Mouse (Mus musculus) olfactory bulb, adult 2 months (tissue): Measurements from ENCODE around the gene Zfp414. TPM values are rescaled to one million over a fixed set of nuclear protein-coding genes. Genes with fewer than 3 reads are reported as not detected.

Source experiments
- H3K27ac ChIP-seq: fragments of 200-500 bp; 2 replicates; pipeline ENCODE4 v1.5.1; 2012; ENCODE audit warnings: low read depth, low read length; ENCODE audit not compliant: insufficient read depth
- H3K4me1 ChIP-seq: fragments of 200-500 bp; 2 replicates; pipeline ENCODE4 v1.6.1; 2012; ENCODE audit warnings: low read length; ENCODE audit not compliant: control insufficient read depth, insufficient read depth
- H3K4me3 ChIP-seq: fragments of 200-500 bp; 2 replicates; pipeline ENCODE4 v1.5.1; 2012; ENCODE audit warnings: mild to moderate bottlenecking, low read depth, low read length, moderate library complexity; ENCODE audit not compliant: insufficient read depth
- CTCF ChIP-seq: fragments of 200-500 bp; IDR thresholded peaks from 2 replicates; pipeline ENCODE4 v1.5.1; 2012; ENCODE audit warnings: low read depth, mild to moderate bottlenecking, low read length, moderate library complexity; ENCODE audit not compliant: insufficient read depth
- POLR2A ChIP-seq: fragments of 200-500 bp; IDR thresholded peaks from 2 replicates; pipeline ENCODE4 v1.6.1; 2012; ENCODE audit warnings: mild to moderate bottlenecking, low read depth, low read length, moderate library complexity; ENCODE audit not compliant: insufficient read depth
- WGBS: fragments of 180-500 bp; shearing (Covaris S2); methylation state at CpG from one replicate; pipeline ENCODE4 v1.1.7; 2018; 5-methylcytosine and 5-hydroxymethylcytosine counted together
- polyA plus RNA-seq: library from polyadenylated mRNA; stranded (reverse); fragments of >200 nt; gene quantifications from 2 replicates; pipeline ENCODE4 v1.2.4, GENCODE M21; 2012; ENCODE audit warnings: low replicate concordance; ENCODE audit not compliant: missing spikeins, insufficient read depth, insufficient read length

Gene Zfp414
- polyA plus RNA-seq, 1 experiment = not detected

DNA sequence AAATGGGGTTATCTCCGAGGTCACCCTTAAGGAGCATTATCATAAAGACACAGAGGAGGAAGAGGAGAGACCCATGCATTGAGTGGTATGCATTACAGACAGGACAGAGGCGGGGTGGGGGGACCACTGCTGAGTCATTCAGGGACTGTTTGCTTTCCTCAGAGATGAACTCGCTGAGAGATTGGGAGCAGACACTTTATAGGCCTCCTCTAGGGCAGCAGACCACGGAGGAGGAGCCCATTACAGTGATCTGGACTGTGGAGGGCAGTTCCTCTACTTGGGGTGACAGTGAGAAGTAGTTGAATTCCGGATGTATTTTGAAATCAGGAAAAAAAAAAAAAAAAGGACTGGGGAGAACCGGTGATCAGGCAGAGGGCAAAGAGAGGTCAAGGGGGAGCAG lies 10.9 kb downstream of the Zfp414 start:
- H3K27ac ChIP-seq = no peak overlapping the region
- no peaks in the 10 kb centered on the region; the same call in 1 of the 2 replicates for H3K4me1 ChIP-seq
- no peak overlapping the region for H3K4me3 ChIP-seq
- no peak for TF ChIP-seq CTCF
- TF ChIP-seq POLR2A = no peak
- WGBS = 75% methylated on average over 6 of the region's 6 CpGs

DNA sequence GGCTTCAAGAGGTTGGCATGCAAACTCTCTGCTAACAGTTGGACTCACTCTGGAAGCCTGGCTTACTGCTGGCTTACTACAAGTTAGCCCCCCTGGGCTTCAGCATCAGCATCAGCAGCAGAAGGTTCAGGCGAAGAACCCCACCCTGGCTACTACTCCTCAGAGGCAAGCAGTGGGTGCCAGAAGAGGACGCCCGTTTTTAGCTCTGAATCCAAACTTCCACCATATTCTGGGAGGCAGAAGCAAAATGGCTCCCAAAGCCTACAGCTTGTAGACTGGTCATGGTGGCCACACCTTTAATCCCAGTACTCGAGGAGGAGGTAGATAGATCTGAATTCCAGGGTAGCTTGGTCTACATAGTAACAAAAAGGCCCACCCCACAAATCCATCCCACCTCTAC lies 15.2 kb downstream of the Zfp414 start:
- Histone ChIP-seq H3K4me1 (no peaks in the 10 kb centered on the region; the same call in 1 of the 2 replicates), H3K27ac (no peak overlapping the region), H3K4me3 (no peak overlapping the region)
- TF ChIP-seq CTCF (no peak), POLR2A (no peak)
- WGBS = 94% methylated on average over 4 of the region's 4 CpGs

DNA sequence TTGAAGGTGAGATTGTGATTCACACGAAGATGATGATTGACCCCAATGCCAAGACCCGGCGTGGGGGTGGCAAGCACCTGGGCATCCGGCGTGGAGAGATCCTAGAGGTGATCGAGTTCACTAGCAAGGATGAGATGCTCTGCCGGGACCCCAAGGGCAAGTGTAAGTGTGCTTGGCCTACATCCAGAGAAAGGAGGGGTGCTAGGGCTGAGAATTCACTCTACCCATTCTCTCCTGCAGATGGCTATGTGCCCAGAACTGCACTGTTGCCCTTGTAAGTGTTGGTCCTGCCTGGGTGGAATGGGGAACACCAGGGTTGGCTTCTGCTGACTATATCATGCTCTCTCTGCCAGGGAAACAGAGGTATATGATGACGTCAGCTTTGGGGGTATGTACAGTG lies 16.2 kb downstream of the Zfp414 start:
- TF ChIP-seq CTCF = no peak
- no peak for TF ChIP-seq POLR2A
- 81% methylated on average over 8 of the region's 8 CpGs for WGBS
- H3K4me1 ChIP-seq = no peaks in the 10 kb centered on the region; the same call in 1 of the 2 replicates
- no peak overlapping the region for H3K4me3 ChIP-seq
- no peak overlapping the region for H3K27ac ChIP-seq

DNA sequence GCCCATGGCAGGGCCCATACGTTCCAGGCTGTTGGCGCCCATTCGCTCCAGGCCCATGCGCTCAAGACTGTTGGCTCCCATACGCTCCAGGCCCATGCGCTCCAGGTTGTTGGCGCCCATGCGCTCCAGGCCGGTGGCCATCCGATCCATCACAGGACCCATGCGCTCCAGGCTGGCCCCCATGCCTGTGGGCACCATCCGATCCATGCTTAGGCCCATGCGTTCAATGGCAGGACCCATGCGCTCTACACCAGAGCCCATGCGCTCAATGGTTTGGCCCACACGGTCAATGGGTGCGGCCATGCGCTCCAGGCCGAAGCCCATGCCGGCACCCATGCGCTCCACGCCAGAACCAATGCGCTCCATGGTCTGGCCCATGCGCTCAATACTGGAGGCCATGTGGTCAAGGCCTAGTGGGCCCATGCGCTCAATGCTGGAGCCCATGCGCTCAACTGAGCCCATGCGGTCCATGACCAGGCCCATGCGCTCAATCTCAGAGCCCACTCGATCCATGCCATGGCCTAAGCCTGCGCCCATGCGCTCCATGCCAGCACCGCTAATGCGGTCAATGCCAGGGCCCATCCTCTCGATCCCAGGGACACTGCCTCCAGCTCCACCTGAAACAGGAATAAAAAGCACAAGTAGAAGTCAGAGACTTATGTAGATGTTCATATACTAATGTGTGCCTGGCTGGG lies 21.0 kb downstream of the Zfp414 start:
- Histone ChIP-seq H3K27ac (no peak overlapping the region), H3K4me1 (no peaks in the 10 kb centered on the region), H3K4me3 (no peak overlapping the region)
- TF ChIP-seq POLR2A (no peak), CTCF (no peak)
- 97% methylated on average over 34 of the region's 34 CpGs for WGBS

DNA sequence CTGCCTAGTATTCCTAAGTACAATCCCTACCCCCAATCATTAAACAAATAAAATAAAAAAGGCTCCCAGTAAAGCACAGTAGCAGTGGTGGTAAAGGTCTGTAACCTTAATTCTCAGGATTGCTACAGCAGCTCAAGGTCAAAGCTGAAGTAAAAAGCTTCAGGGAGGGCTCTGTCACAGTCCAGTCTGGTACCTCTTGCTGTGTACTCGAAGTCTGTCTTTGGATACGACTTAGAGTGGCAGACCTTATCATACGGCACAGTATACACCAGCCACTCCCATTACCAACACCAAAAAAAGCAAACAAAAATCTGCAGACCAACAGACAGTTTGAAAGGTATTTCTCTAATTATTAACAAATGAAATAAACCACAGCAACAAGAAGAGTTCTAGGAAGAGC lies 37.9 kb downstream of the Zfp414 start:
- TF ChIP-seq CTCF (no peak), POLR2A (no peak)
- Histone ChIP-seq H3K27ac (no peak overlapping the region), H3K4me1 (no peaks in the 10 kb centered on the region), H3K4me3 (no peak overlapping the region)
- WGBS = 81% methylated on average over 3 of the region's 3 CpGs

DNA sequence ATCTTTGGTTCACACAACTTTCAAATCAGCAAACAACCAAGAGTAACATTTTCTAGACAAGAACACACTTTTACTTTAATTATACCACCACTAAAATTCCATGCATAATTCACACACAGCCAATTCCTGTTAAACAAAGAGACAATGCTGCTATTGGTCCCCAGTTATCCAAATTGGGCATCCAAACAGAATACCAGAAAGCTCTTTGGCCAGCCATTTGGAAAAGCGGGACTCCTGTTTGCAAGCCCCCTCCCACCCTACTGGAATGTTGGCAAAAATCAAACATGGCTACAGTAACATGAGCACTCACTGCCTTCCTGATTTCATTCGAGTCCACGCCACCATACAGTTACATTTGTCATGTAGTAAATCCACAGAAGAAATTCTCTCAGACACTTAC lies 40.8 kb downstream of the Zfp414 start:
- TF ChIP-seq POLR2A (no peak), CTCF (no peak)
- no peak overlapping the region for H3K27ac ChIP-seq
- H3K4me1 ChIP-seq = no peaks in the 10 kb centered on the region
- H3K4me3 ChIP-seq = no peak overlapping the region
- 42% methylated on average over 3 of the region's 3 CpGs for WGBS

DNA sequence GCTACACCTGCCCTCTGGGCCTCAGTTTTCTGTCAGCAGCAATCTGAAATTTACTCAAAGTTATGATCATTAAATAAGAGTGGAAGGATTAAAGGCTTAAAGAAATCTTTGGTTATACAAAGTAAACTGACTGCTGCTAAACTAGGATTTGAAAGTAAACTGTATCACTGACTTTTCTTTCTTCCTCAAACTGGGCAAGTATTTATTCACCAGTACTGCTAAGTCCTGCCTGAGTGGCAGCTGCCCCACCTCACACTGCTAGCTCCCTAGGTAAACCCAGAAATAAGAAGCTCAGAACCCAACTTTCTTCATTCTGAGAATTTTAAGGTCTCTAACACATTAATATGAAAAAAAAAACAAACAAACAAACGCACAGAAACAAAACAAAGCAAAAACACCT lies 44.9 kb downstream of the Zfp414 start:
- 53% methylated on average over 1 of the region's 1 CpGs for WGBS
- Histone ChIP-seq H3K27ac (no peak overlapping the region), H3K4me3 (no peak overlapping the region), H3K4me1 (no peaks in the 10 kb centered on the region)
- no peak for TF ChIP-seq CTCF
- no peak for TF ChIP-seq POLR2A

DNA sequence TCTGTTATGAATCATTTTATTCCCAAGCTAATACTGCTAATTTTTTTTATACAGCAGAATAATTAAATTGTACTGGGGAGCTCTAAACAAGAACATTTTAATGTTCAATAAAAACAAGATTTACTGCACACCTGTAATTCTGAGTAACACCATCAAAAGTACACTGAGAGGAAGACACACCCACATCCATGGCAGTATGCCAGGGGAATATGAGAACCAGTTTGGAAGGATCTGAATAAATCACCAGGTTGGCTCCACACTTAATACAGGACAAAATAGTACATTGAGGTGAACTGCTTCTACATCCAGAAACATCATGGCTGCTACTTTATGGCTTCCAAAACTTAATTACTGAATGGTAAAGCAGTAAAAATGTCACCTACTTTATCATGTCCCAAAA lies 46.6 kb downstream of the Zfp414 start:
- Histone ChIP-seq H3K4me1 (no peaks in the 10 kb centered on the region), H3K4me3 (no peak overlapping the region), H3K27ac (no peak overlapping the region)
- TF ChIP-seq POLR2A (no peak), CTCF (no peak)

DNA sequence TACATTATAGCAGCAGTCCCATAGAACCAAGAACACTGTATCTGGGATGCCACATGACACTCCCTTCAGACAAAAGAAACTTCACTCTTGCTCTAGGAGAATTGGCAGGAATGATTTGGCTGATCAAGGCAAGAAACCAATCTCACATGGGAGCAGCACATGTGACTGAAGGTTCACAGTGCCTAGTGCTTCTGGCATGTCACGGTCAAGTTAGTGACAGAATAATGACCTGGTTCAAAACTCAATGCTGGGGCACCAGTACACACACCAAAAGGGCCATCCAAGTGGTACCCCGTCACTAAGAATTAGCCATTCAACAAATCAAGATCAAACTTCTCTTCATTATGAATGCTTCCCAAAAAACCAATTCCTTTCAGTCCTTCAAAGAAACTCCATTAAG lies 47.2 kb downstream of the Zfp414 start:
- TF ChIP-seq POLR2A (no peak), CTCF (no peak)
- H3K4me3 ChIP-seq = no peak overlapping the region
- WGBS = 50% methylated on average over 2 of the region's 2 CpGs
- H3K27ac ChIP-seq = no peak overlapping the region
- H3K4me1 ChIP-seq = no peaks in the 10 kb centered on the region

DNA sequence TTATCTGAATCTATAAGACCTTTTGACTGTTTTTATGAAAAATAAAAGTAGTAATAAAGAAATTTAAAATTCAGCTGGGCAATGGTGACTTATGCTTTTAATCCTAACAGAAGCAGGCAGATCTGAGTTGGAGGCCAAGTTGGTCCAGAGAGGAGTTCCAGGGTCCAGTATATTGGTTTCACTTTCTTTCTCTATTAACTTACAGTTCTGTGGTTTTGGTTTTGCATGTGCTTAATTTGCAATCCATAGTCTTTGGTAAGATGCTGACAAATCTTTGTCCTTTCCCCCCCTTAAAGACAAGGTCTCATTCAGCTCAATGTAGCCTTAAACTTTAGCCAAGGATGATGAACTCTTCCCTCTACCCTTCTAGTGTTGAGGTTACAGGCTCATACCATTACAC lies 49.9 kb downstream of the Zfp414 start:
- Histone ChIP-seq H3K4me3 (no peak overlapping the region), H3K27ac (no peak overlapping the region), H3K4me1 (no peaks in the 10 kb centered on the region)
- TF ChIP-seq POLR2A (no peak), CTCF (no peak)

Other genes starting within 250 kb of the Zfp414 start
- gene Zfp101, start 234.4 kb upstream of the Zfp414 start, polyA plus RNA-seq = not detected in 2 replicates
- gene Actl9, start 196.2 kb upstream of the Zfp414 start, polyA plus RNA-seq = not detected in 2 replicates
- not detected in 2 replicates for gene Adamts10, start 104.9 kb upstream of the Zfp414 start, polyA plus RNA-seq
- gene Myo1f, start 73.4 kb upstream of the Zfp414 start, polyA plus RNA-seq = not detected in 2 replicates
- not detected in 2 replicates for gene Pram1, start 9.0 kb downstream of the Zfp414 start, polyA plus RNA-seq
- gene Hnrnpm, start 57.8 kb downstream of the Zfp414 start, polyA plus RNA-seq = 317 TPM in 1 of 2 replicates, not detected in the other
- gene March2, start 89.6 kb downstream of the Zfp414 start, polyA plus RNA-seq = not detected in 2 replicates
- 744 TPM in 1 of 2 replicates, not detected in the other for gene Rab11b, start 131.4 kb downstream of the Zfp414 start, polyA plus RNA-seq
- not detected in 2 replicates for gene Angptl4, start 152.7 kb downstream of the Zfp414 start, polyA plus RNA-seq
- not detected in 2 replicates for gene Kank3, start 181.4 kb downstream of the Zfp414 start, polyA plus RNA-seq
- not detected in 2 replicates for gene Rps28, start 195.5 kb downstream of the Zfp414 start, polyA plus RNA-seq
- 751 TPM in 1 of 2 replicates, not detected in the other for gene Ndufa7, start 195.5 kb downstream of the Zfp414 start, polyA plus RNA-seq
- not detected in 2 replicates for gene Cd320, start 214.0 kb downstream of the Zfp414 start, polyA plus RNA-seq
- not detected in 2 replicates for gene Gm7029, start 244.7 kb downstream of the Zfp414 start, polyA plus RNA-seq